Mouse (Mus musculus): ENCODE data around the gene Cntd1. TPM values are rescaled to one million over a fixed set of nuclear protein-coding genes. Genes with fewer than 3 reads are reported as not detected.

Gene Cntd1
- under 1 TPM; 0.40 to 0.62 (median 0.57) TPM for total RNA-seq (2022)

- peak; percentile 77 for DNase-seq
Observed at GRCm38 (mm10) chr11:101278223-101279192, at the start of gene Cntd1, which contains the start of gene Coa3. Cntd1 (plus strand) TSS chr11:101279012. Coa3 (minus strand) TSS chr11:101279114.

- DNase-seq = peak; percentile 35
Observed at GRCm38 (mm10) chr11:101229361-101229900, 49.4 kb upstream of the Cntd1 start.

DNA sequence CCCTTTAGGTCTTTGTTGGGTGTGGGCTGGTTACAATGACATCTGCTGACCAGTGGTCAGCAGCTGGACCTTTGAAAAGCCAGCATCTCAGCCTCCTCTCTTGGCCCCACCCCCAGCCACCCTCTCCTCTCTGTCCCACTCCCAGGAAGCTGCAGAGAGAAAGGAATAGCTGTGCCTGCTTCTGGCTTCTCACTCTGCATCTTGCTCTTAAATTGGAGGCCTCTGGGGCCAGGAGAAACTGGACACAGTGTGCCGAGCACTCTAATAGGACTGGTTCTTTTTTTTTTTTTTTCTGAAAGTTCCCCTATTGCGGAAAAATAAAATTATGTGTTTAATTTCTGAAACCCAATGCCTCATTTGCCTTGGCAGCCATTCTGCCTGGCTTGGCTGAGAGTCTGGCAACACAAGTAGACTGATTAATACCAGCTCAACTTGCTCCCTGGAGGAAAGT is 48.7 kb upstream of the Cntd1 start:
- no peak for DNase-seq

DNA sequence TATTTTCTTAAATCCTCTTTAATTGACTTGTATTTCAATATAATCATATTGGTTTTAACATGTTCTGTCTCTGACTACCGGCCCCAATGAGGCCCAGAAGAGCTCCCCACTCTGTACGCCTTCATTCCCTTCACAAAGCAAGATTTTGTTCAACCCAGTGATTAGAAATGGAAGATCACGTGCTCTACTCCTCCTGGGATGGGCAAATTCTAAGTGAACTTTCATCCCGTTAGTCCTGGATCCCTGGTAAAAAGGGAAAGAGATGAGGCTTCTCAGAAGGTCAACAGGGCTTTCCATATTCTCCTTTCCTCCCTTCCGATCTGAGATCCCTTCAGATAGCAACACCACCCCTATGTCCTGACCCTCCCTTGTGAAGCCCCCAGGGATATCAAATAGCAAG is 48.3 kb upstream of the Cntd1 start:
- DNase-seq = no peak

- peak; percentile 40 for DNase-seq
Observed at GRCm38 (mm10) chr11:101230991-101231871, 47.6 kb upstream of the Cntd1 start.

- no peak for DNase-seq
Observed at GRCm38 (mm10) chr11:101232010-101232839, 46.6 kb upstream of the Cntd1 start.

DNA sequence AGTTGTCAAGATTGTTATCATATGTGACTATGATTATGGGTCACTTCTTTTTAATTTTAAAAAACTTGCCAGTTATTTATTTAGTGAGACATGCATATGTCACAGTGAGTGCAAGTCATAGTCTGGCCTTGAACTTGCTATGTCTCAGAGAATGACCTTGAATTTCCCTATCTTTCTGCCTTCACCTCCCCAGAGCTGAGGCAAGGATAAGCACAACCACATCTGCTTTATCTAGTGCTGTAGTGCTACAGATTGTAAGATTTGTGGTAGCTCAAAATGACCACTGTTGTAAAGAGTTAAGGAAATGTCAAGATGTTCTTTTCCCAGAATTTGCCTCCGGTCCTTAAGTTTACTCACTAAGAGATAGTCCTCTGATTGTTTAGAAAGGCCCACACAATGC is 45.6 kb upstream of the Cntd1 start:
- no peak for DNase-seq

DNA sequence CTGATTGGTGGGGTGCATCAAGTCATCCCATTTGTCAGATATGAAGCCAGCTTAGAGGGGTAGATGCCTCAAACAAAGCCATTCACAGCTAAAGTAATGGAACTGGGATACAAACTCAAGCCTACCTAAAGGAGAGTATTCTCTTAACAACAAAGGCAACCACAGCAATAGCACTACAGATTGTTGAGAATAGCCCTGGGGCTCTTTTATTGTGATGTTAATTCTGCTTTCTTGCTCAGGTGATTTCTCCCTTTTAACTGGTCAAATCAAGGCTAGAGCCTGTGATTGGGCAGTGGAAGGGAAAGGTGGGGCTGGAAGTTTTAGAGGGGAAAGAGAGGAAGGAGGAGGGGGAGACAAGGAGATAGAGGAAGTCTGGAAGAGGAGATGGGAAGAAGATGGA is 44.7 kb upstream of the Cntd1 start:
- no peak for DNase-seq

GRCm38 (mm10) chr11:101235429-101235828 is 43.4 kb upstream of the Cntd1 start:
- no peak for DNase-seq

GRCm38 (mm10) chr11:101236782-101237181 is 42.0 kb upstream of the Cntd1 start:
- DNase-seq = no peak

DNA sequence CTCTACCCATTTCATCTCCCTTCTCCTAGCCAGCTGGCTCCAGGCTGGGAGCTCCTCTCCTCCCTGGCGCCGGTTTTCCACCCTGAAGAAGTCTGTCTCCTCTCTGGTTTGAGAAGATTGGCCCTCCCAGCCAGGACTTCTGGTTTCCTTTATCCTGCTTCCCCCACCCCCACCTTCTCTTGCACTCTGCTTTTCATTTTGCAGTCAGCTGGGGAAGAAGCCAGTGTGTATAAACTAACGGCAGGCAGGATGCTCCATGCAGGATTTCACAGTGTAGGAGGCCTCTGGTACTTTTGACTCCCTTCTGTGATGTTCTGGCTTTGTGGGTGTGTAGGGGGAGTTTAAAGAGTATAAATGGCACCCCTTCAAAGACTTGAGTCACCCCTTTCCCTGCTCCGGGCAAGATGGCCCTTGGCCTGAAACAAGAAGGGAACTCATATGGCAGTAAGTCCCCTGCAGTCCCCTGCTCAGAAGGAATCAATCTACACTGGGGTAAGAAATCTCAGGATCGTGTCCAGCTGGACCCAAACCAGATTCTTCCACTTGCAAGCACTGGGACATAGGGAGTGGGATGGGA is 40.7 kb upstream of the Cntd1 start:
- DNase-seq = no peak

DNA sequence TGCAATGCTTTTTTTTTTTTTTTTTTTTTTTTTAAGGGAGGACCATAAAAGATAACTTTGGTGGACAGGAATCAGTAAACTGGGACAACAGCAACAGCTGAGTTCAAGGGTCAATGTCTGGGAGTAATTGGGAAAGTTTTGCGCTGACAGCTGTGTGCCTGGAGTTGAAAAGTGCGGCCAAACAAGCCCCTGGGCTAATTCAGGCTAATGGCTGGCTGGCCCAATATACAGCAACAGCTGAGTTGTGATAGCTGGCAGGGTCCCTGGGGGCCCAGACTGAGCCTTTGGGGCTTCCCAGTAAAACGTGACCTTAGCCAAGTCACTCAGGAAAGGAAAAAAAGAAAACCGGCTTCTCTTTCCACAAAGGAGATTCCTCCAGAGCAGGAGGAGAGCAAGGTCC is 33.7 kb upstream of the Cntd1 start:
- no peak for DNase-seq

GRCm38 (mm10) chr11:101245855-101246701 is 32.7 kb upstream of the Cntd1 start, which contains the start of gene Ramp2:
Ramp2 (plus strand) TSS chr11:101246028.
- no peak for DNase-seq

GRCm38 (mm10) chr11:101246702-101247012 is 32.2 kb upstream of the Cntd1 start:
- no peak for DNase-seq

DNA sequence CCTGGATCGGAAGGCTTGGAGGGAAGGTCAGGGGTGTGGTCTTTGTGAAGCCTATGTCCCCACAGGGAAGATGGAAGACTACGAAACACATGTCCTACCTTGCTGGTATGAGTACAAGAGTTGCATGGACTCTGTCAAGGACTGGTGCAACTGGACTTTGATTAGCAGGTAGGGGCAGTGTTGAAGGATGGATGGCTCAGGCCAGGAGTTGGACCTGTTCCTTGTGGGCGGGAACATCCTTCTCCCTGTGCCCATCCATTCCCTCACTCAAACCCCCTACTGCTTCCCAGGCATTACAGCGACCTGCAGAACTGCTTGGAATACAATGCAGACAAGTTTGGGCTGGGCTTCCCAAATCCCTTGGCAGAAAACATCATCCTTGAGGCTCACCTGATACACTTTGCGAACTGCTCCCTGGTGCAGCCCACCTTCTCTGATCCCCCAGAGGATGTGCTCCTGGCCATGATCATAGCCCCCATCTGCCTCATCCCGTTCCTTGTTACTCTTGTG is 31.2 kb upstream of the Cntd1 start:
- no peak for DNase-seq

DNA sequence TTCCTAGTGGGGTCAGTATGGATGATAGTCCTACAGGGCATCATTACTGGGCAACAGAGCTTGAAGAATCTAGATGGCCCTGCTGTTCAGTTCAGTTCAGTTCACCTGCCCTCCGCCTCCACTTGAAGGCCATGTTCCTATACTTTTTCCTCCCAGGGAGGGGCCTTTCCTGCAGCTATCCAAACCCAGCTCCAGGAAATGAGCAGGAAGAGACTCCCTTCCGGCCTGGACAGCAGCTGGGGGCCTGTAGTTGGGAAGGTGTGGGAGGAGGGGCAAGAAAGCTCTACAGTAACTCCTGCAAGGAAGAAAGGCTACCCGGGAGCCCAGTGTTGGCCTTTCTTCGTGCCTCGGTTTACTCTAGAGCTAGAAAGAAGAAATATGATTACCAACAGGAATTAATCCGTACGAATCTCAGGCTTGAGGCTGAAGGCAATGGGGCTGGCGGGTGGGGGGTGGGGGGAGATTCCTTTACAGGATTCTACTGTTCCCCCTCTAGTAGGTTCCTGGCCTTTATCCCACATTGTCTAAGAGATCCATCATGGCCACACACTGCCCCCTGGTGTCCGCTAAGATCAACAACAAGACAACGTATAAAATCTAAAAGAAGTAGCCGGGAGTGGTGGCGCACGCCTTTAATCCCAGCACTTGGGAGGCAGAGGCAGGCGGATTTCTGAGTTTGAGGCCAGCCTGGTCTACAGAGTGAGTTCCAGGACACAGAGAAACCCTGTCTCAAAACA is 30.4 kb upstream of the Cntd1 start:
- DNase-seq = no peak

GRCm38 (mm10) chr11:101251031-101251430 is 27.8 kb upstream of the Cntd1 start:
- DNase-seq = no peak

DNA sequence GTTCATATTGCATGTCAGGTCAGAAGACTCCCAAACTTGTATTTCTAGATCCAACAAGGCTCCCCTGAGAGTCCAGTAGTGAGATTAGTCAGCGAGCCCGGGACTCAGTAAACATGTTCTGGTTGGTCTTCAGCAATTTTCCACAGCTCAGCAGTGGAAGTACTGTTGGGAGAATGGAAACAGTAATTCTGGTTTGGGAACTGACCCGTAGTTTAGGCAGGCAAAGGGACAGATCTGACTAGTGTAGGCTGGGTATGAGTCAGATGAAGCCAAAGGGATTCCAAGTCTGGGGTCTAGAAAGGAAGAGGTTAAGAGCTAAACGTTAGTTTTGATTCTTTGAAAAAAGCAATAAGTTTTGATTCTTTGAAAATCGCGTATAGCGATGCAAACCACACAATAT is 25.9 kb upstream of the Cntd1 start:
- DNase-seq = no peak

- DNase-seq = peak; percentile 77
Observed at GRCm38 (mm10) chr11:101253613-101254389, 25.0 kb upstream of the Cntd1 start, which contains the start of gene Vps25. Vps25 (plus strand) TSS chr11:101253707.

All from adrenal gland, adult 8-10 months (tissue).